Mouse (Mus musculus) small intestine, adult 2 months (tissue): ENCODE results near the gene Muc15.

Experiments
- CTCF ChIP-seq: fragments of 200-500 bp; IDR thresholded peaks from 2 replicates; pipeline ENCODE4 v1.5.1; 2012; ENCODE audit warnings: low read depth, mild to moderate bottlenecking, control low read depth, inconsistent platforms, low read length, moderate library complexity, mixed read lengths; ENCODE audit not compliant: insufficient replicate concordance, insufficient read length; ENCODE audit errors: extremely low read depth
- POLR2A ChIP-seq: fragments of 200-500 bp; IDR thresholded peaks from 2 replicates; pipeline ENCODE4 v1.6.1; 2012; ENCODE audit warnings: low read depth, mild to moderate bottlenecking, control low read depth, inconsistent platforms, low read length, moderate library complexity

GRCm38 (mm10) chr2:110737236-110737635 is 16.1 kb downstream of the Muc15 start:
- no peak for TF ChIP-seq CTCF
- no peak for TF ChIP-seq POLR2A
